Mouse (Mus musculus) layer of hippocampus, adult 8-10 months (tissue): Measurements from ENCODE around the gene Azin2. TPM values are rescaled to one million over a fixed set of nuclear protein-coding genes. Genes with fewer than 3 reads are reported as not detected.

ENCODE experiments used
- DNase-seq, 2 experiments: peaks; one replicate each; pipeline ENCODE4 v3.0.0; 2022; ENCODE audit warnings: low spot score in 2 of 2
- total RNA-seq, 4 experiments: library from RNA; stranded (reverse); gene quantifications; 2 replicates each; pipeline ENCODE4 v1.2.4; 2022

Gene Azin2
- total RNA-seq, result 10 to 100 TPM; 38.0 to 45.0 (median 43.4) TPM

GRCm38 (mm10) chr4:128962029-128962925 lies at the start of gene Azin2:
TSS of gene Azin2 (minus strand) at chr4:128962442.
- DNase-seq, result peak; percentile 87 to 90

- no peak for DNase-seq
Observed at GRCm38 (mm10) chr4:129011604-129012121, 49.4 kb upstream of the Azin2 start.

GRCm38 (mm10) chr4:129009521-129009920 lies 47.3 kb upstream of the Azin2 start:
- no peak for DNase-seq

DNA sequence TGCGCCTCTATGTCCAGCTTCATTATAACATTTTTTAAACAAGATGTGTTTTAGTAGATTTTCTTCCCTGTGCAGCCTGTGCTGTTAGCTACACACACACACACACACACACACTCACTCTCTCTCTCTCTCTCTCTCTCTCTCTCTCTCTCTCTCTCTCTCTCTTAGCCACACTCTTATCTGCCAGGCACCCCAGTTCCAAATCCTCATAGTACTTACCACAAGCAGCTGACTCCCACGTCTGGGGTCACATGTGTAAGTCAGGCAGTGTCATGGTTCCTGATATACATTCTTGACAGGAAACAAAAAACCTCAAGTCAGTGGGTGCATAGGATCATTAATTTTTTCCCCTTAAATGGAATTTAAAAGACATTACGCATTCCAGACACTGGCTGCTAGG lies 46.4 kb upstream of the Azin2 start:
- DNase-seq, result no peak

DNA sequence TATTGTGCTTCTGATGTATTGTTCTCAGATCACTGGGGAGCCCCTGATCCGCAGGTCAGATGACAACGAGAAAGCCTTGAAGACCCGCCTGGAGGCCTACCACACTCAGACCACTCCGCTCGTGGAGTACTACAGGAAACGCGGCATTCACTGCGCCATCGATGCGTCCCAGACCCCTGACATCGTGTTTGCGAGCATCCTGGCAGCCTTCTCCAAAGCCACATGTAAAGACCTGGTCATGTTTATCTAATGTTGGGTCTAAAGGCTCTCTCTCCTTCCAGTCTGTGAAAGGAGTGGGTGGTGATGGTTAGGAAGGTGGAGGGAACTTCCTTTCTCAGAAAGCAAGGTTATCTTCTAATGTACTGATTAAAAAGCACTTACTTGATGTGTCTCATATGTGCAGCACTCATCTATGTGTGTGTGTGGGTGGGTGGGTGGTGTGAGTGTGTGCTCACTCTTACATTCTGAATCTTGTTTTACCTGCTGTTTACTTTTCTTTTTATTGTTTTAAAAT lies 45.8 kb upstream of the Azin2 start:
- no peak for DNase-seq

GRCm38 (mm10) chr4:129003720-129004119 lies 41.5 kb upstream of the Azin2 start:
- no peak for DNase-seq

GRCm38 (mm10) chr4:129000786-129001185 lies 38.5 kb upstream of the Azin2 start:
- DNase-seq, result no peak

DNA sequence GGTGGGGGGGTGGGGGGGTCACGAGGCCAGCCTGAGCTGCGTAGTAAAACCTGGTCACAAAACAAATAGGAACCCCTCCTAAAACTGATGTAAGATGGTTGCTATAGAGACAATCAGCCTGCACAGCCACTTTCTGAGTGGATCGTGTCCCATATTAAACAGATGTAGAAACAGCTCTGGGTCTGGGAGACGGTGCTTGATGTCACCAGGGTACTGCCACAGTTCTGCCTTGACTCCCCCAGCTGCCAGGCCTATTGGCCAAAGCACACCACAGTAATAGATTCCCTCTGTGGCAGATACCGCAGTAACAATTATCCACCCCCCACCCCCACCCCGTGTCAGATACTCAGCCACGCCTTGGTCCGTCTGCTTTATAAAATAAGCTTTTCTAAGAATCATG lies 36.2 kb upstream of the Azin2 start:
- DNase-seq, result no peak

DNA sequence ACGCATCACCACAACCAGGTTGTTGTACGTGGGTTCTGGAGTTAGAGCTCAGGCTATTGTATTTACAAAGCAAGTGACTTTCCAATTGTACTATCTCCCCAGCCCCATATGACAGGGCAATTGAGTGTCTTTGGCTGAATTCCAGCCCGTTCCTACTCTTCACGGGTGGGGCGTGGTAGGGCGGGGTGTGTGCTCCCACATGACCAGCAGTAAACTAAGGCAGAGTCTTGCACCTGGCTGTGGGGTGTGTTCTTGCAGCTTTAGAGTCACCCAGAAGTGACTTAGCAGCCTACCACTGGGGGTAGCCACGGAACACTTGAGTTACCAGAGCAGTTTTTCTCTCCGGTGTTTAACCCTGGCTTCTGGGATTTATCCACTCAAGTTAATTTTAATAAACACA lies 35.0 kb upstream of the Azin2 start:
- no peak for DNase-seq

GRCm38 (mm10) chr4:128995238-128995637 lies 33.0 kb upstream of the Azin2 start:
- DNase-seq, result no peak

GRCm38 (mm10) chr4:128993675-128994074 lies 31.4 kb upstream of the Azin2 start:
- no peak for DNase-seq

- peak; percentile 94 to 97 for DNase-seq
Observed at GRCm38 (mm10) chr4:128993025-128993662, 30.9 kb upstream of the Azin2 start.

GRCm38 (mm10) chr4:128992176-128992575 lies 29.9 kb upstream of the Azin2 start:
- no peak for DNase-seq

- no peak for DNase-seq
Observed at GRCm38 (mm10) chr4:128991500-128992008, 29.3 kb upstream of the Azin2 start, which contains the start of gene Ak2. TSS of gene Ak2 (plus strand) at chr4:128991958.

- no peak for DNase-seq
Observed at GRCm38 (mm10) chr4:128989678-128990077, 27.4 kb upstream of the Azin2 start.

- no peak for DNase-seq
Observed at GRCm38 (mm10) chr4:128988911-128989310, 26.7 kb upstream of the Azin2 start.

GRCm38 (mm10) chr4:128984600-128984999 lies 22.4 kb upstream of the Azin2 start:
- DNase-seq, result no peak

DNA sequence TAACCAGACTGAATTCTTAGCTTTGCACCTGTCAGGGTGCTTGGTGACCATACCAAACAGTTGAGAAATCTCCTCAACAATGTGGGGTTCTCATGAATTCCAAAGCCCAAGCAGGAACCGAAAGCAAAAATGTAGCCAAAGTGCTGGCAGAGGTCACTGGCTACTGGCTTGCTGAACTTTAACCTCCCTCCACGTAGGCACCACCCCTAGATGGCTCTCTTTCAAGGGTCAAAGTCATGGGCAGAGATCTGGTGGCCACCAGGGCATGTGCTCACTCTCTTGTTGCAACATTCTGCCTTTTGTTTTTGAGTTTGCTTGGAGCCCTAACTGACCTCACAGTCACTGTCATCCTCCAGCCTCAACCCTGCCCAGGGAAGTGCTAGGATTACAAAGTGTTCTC lies 21.4 kb upstream of the Azin2 start:
- DNase-seq, result no peak

- DNase-seq, result no peak
Observed at GRCm38 (mm10) chr4:128983151-128983550, 20.9 kb upstream of the Azin2 start.

GRCm38 (mm10) chr4:128981833-128982180 lies 19.6 kb upstream of the Azin2 start:
- no peak for DNase-seq

- no peak for DNase-seq
Observed at GRCm38 (mm10) chr4:128980890-128981832, 18.9 kb upstream of the Azin2 start.
